In the genomic region with DNA sequence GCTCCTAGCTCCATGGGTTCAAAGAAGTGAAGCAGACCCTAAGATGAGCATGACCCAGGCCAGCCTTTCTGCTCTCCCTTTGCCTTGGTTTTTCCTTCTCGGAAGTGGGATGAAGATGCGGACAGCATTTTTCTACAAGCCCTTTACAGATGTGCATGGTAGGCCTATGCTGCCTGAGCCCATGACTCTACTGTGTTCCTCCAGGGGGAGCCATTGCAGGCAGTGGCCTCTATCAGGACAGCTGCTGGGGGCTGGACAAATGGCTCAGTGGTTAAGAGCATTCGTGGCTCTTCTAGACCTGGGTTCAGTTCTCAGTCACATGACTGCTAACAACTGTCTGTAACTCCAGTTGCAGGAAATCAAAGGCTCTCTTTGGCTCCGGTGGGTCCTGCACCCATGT, we compare ENCODE assay signal across 16 mouse cellular contexts. TPM values are rescaled to one million over a fixed set of nuclear protein-coding genes. Genes with fewer than 3 reads are reported as not detected.
A peak's percentile ranks its signal among the peaks of the same experiment; 100 is the strongest.
DNase-seq lines count a peak whose midpoint lies in the region; TF ChIP-seq lines count a peak whose summit lies in the region.
"Had no signal": no experiment of that assay in that cellular context is flagged by ENCODE, and none has a peak within 500 bp of the region (broad histone marks: within the 10 kb centered on the region; RNA-seq: fewer than 3 reads in every experiment).

No protein-coding gene starts in this region.

- H3K36me3 ChIP-seq in MEL (ENCODE audit: control insufficient read depth in 1 of 2, insufficient read depth in 2 of 2, low read length in 2 of 2), result no peaks in the 10 kb centered on the region
- H3K36me3 ChIP-seq: embryonic facial prominence, embryonic 12.5 days; kidney, embryonic 15.5 days; limb, embryonic 10.5 days; liver, embryonic 15.5 days; midbrain, embryonic 12.5 days had no signal

- TF ChIP-seq POLR2A in MEL (IDR thresholded peaks at IDR 0.05; ENCODE audit: control insufficient read depth in 1 of 2, insufficient read depth in 1 of 2, low read depth in 1 of 2, low read length in 2 of 2, poor library complexity in 1 of 2), result no peak

- H3K27me3 ChIP-seq in MEL (ENCODE audit: control insufficient read depth in 1 of 2, insufficient read depth in 2 of 2, low read length in 2 of 2), result no peaks in the 10 kb centered on the region

- DNase-seq in layer of hippocampus, adult 2 months (ENCODE audit: low spot score in 2 of 2), result no peak
- no peak for DNase-seq in layer of hippocampus, adult 18-20 months (ENCODE audit: low spot score in 2 of 2)
- peak; percentile 9 for DNase-seq in thymus, postnatal 14 days
- no peak for DNase-seq in thymus, adult 18-20 months
- DNase-seq in MEL (ENCODE audit: low read depth, low spot score), result peak; percentile 12
- DNase-seq in adrenal gland, postnatal 4 days (ENCODE audit: low spot score in 2 of 2), result no peak
- DNase-seq in heart, adult 11 months, result no peak
- DNase-seq: adrenal gland, adult 8-10 months; cerebellum, adult 18-20 months; heart, adult 18-20 months; lung, postnatal 4 days had no signal

- no peaks in the 10 kb centered on the region for H3K79me2 ChIP-seq in MEL (ENCODE audit: control insufficient read depth, insufficient read depth, low read length, poor library complexity)

- TF ChIP-seq CTCF in layer of hippocampus, adult 2 months (conservative IDR thresholded peaks at IDR 0.05), result peak; percentile 49
- TF ChIP-seq CTCF in MEL (IDR thresholded peaks at IDR 0.05 in 2 of 3, conservative IDR thresholded peaks at IDR 0.05 in 1 of 3; ENCODE audit: control insufficient read depth in 1 of 3, insufficient read depth in 1 of 3, low read depth in 2 of 3, low read length in 3 of 3, poor library complexity in 1 of 3, severe bottlenecking in 1 of 3), result peak; percentile 25 to 44 (median 40); a peak in 5 of 6 replicates

- no peak; the same call in 1 of the 2 replicates for TF ChIP-seq RAD21 in MEL (IDR thresholded peaks at IDR 0.05; ENCODE audit: low read depth, low read length)

- H3K4me1 ChIP-seq in MEL (ENCODE audit: control insufficient read depth in 1 of 2, insufficient read depth in 2 of 2, low read length in 2 of 2), result no peaks in the 10 kb centered on the region

- no peak for TF ChIP-seq EP300 in MEL (IDR thresholded peaks at IDR 0.05; ENCODE audit: low read depth in 1 of 2, low read length in 2 of 2)

- no peak overlapping the region for H3K4me3 ChIP-seq in layer of hippocampus, adult 2 months
- H3K4me3 ChIP-seq in MEL (ENCODE audit: control insufficient read depth in 1 of 2, insufficient read depth in 1 of 2, low read depth in 2 of 2, low read length in 2 of 2), result no peak overlapping the region
- H3K4me3 ChIP-seq: embryonic facial prominence, embryonic 12.5 days; kidney, embryonic 15.5 days; limb, embryonic 10.5 days; liver, embryonic 15.5 days; midbrain, embryonic 12.5 days had no signal

- H3K9ac ChIP-seq in MEL (ENCODE audit: control insufficient read depth, low read depth, low read length, poor library complexity, severe bottlenecking), result no peak overlapping the region
- H3K9ac ChIP-seq: embryonic facial prominence, embryonic 12.5 days; kidney, embryonic 15.5 days; liver, embryonic 15.5 days; midbrain, embryonic 12.5 days had no signal

- no peak overlapping the region for H3K27ac ChIP-seq in layer of hippocampus, adult 2 months
- H3K27ac ChIP-seq in MEL (ENCODE audit: control insufficient read depth, low read depth, low read length), result no peak overlapping the region
- H3K27ac ChIP-seq: embryonic facial prominence, embryonic 12.5 days; kidney, embryonic 15.5 days; limb, embryonic 10.5 days; liver, embryonic 15.5 days; midbrain, embryonic 12.5 days had no signal

- H3K9me3 ChIP-seq in MEL (replicated peaks; ENCODE audit: insufficient read depth, low read length), result no peaks in the 10 kb centered on the region
- H3K9me3 ChIP-seq: embryonic facial prominence, embryonic 12.5 days; kidney, embryonic 15.5 days; limb, embryonic 10.5 days; liver, embryonic 15.5 days; midbrain, embryonic 12.5 days had no signal

TF ChIP-seq in MEL, 35 proteins besides CTCF, POLR2A, EP300 and RAD21:
- TF ChIP-seq SMC3 (IDR thresholded peaks at IDR 0.05; ENCODE audit: low read depth, low read length), result peak; percentile 37
- no peak for TF ChIP-seq BHLHE40 (IDR thresholded peaks at IDR 0.05; ENCODE audit: borderline replicate concordance, low read depth, low read length)

RNA-seq across cellular contexts. Expression of a gene that starts 51.0 kb away (rescaled TPM):
- 10 to 100 TPM; 35.8 to 41.0 TPM for total RNA-seq in layer of hippocampus, adult 2 months (2021)
- 10 to 100 TPM; 41.7 to 42.3 TPM for total RNA-seq in layer of hippocampus, adult 18-20 months (2021)
- total RNA-seq in MEL (2012; rRNA removed), result 26.0 and 34.6 TPM in 2 replicates
- 10 to 100 TPM in 1 of 2 experiments, not detected in 1; 39.3 TPM for polyA plus RNA-seq in MEL (2012; ENCODE audit: insufficient read depth in 1 of 2, insufficient read length in 2 of 2, low read depth in 1 of 2, low replicate concordance in 2 of 2, missing spikeins in 1 of 2)
- 10 to 100 TPM; 40.8 to 44.6 TPM for total RNA-seq in adrenal gland, postnatal 4 days (2021)

RNA-seq across cellular contexts. Expression of a gene that starts 59.2 kb away (rescaled TPM):
- 10 to 100 TPM; 13.8 to 15.3 TPM for total RNA-seq in layer of hippocampus, adult 2 months (2021)
- 10 to 100 TPM; 15.4 to 17.2 TPM for total RNA-seq in layer of hippocampus, adult 18-20 months (2021)
- total RNA-seq in MEL (2012; rRNA removed), result 38.1 and 38.3 TPM in 2 replicates
- 10 to 100 TPM in 1 of 2 experiments, not detected in 1; 37.8 TPM for polyA plus RNA-seq in MEL (2012; ENCODE audit: insufficient read depth in 1 of 2, insufficient read length in 2 of 2, low read depth in 1 of 2, low replicate concordance in 2 of 2, missing spikeins in 1 of 2)
- 10 to 100 TPM; 19.2 to 21.7 TPM for total RNA-seq in adrenal gland, postnatal 4 days (2021)

RNA-seq across cellular contexts. Expression of a gene that starts 59.3 kb away (rescaled TPM):
- total RNA-seq in layer of hippocampus, adult 2 months (2021), result 10 to 100 TPM; 44.2 to 45.2 TPM
- 10 to 100 TPM; 40.6 to 44.5 TPM for total RNA-seq in layer of hippocampus, adult 18-20 months (2021)
- 23.2 and 25.4 TPM in 2 replicates for total RNA-seq in MEL (2012; rRNA removed)
- 10 to 100 TPM in 1 of 2 experiments, not detected in 1; 30.2 TPM for polyA plus RNA-seq in MEL (2012; ENCODE audit: insufficient read depth in 1 of 2, insufficient read length in 2 of 2, low read depth in 1 of 2, low replicate concordance in 2 of 2, missing spikeins in 1 of 2)
- 10 to 100 TPM; 18.8 to 19.6 TPM for total RNA-seq in adrenal gland, postnatal 4 days (2021)

Comparison
In these comparisons a context has a peak if more than half of its experiments do, and no peak if none do; other contexts are left out.
1. DNase-seq: peak in thymus, postnatal 14 days (single experiment) and MEL (single experiment); none in layer of hippocampus, adult 2 months (0 of 2), layer of hippocampus, adult 18-20 months (0 of 2), thymus, adult 18-20 months (0 of 2), adrenal gland, postnatal 4 days (0 of 2) and heart, adult 11 months (single experiment).